Mouse (Mus musculus) mouse trophoblast stem cell (cell line): Measurements from ENCODE around the gene Rab31.

Experiments
- in situ Hi-C, 2 experiments: fragments of 300-500 bp; cut with MseI, MboI; formaldehyde crosslinking; loops; 2 replicates in 1 of 2; 3 replicates in 1 of 2; pipeline ENCODE4 v1.15.1; 2025

Gene Rab31

GRCm38 (mm10) chr17:65666388-65667161 lies 106.0 kb downstream of the Rab31 start:
- in situ Hi-C loops, result no loop called here

- in situ Hi-C loops, result no loop called here
Measured at GRCm38 (mm10) chr17:65665786-65666387, 106.7 kb downstream of the Rab31 start.

GRCm38 (mm10) chr17:65663329-65664078 lies 109.0 kb downstream of the Rab31 start:
- in situ Hi-C loops, result no loop called here

- in situ Hi-C loops, result no loop called here
Measured at GRCm38 (mm10) chr17:65662662-65663061, 109.9 kb downstream of the Rab31 start.

- in situ Hi-C loops, result no loop called here
Measured at GRCm38 (mm10) chr17:65658416-65658815, 114.1 kb downstream of the Rab31 start.

GRCm38 (mm10) chr17:65657958-65658357 lies 114.6 kb downstream of the Rab31 start:
- in situ Hi-C loops, result no loop called here

- in situ Hi-C loops, result no loop called here
Measured at GRCm38 (mm10) chr17:65656731-65657130, 115.8 kb downstream of the Rab31 start.

GRCm38 (mm10) chr17:65656076-65656475 lies 116.5 kb downstream of the Rab31 start:
- in situ Hi-C loops, result no loop called here

GRCm38 (mm10) chr17:65655608-65656007 lies 116.9 kb downstream of the Rab31 start:
- in situ Hi-C loops, result no loop called here

GRCm38 (mm10) chr17:65650598-65650997 lies 122.0 kb downstream of the Rab31 start:
- in situ Hi-C loops, result no loop called here

- in situ Hi-C loops, result no loop called here
Measured at GRCm38 (mm10) chr17:65649175-65649493, 123.4 kb downstream of the Rab31 start.

- in situ Hi-C loops, result no loop called here
Measured at GRCm38 (mm10) chr17:65648371-65649174, 124.0 kb downstream of the Rab31 start.

- in situ Hi-C loops, result no loop called here
Measured at GRCm38 (mm10) chr17:65647961-65648360, 124.6 kb downstream of the Rab31 start.

GRCm38 (mm10) chr17:65647226-65647625 lies 125.3 kb downstream of the Rab31 start:
- in situ Hi-C loops, result no loop called here

- in situ Hi-C loops, result no loop called here
Measured at GRCm38 (mm10) chr17:65643579-65643978, 129.0 kb downstream of the Rab31 start.

- in situ Hi-C loops, result no loop called here
Measured at GRCm38 (mm10) chr17:65643051-65643521, 129.5 kb downstream of the Rab31 start.

GRCm38 (mm10) chr17:65642578-65642991 lies 130.0 kb downstream of the Rab31 start:
- in situ Hi-C loops, result no loop called here

- in situ Hi-C loops, result no loop called here
Measured at GRCm38 (mm10) chr17:65641734-65642218, 130.8 kb downstream of the Rab31 start, which contains the start of gene Txndc2. Gene Txndc2 (minus strand): TSS chr17:65642168.

- in situ Hi-C loops, result no loop called here
Measured at GRCm38 (mm10) chr17:65639144-65639543, 133.4 kb downstream of the Rab31 start.

GRCm38 (mm10) chr17:65635715-65636360 lies 136.7 kb downstream of the Rab31 start:
- in situ Hi-C loops, result no loop called here

GRCm38 (mm10) chr17:65629943-65630342 lies 142.6 kb downstream of the Rab31 start:
- in situ Hi-C loops, result no loop called here
